Mouse (Mus musculus): ENCODE data around the gene Babam1. TPM values are rescaled to one million over a fixed set of nuclear protein-coding genes. Genes with fewer than 3 reads are reported as not detected.
A peak's percentile ranks its signal among the peaks of the same experiment; 100 is the strongest.

Gene Babam1
- 10 to 100 TPM; 60.1 to 68.3 TPM for total RNA-seq (2021)
- long read RNA-seq, experiment 1, transcript Babam1-201 (9 exons, 1,433 nt) = major isoform, 38 of 53 reads
- long read RNA-seq, experiment 1, partial matches to known transcripts = 7 of 53 reads
- long read RNA-seq, experiment 1, other reads (novel, unspliced or antisense) = 8 of 53 reads
- long read RNA-seq, experiment 2, transcript Babam1-201 (9 exons, 1,433 nt) = major isoform, 59 of 82 reads
- long read RNA-seq, experiment 2, partial matches to known transcripts = 16 of 82 reads
- long read RNA-seq, experiment 2, other reads (novel, unspliced or antisense) = 7 of 82 reads

DNA sequence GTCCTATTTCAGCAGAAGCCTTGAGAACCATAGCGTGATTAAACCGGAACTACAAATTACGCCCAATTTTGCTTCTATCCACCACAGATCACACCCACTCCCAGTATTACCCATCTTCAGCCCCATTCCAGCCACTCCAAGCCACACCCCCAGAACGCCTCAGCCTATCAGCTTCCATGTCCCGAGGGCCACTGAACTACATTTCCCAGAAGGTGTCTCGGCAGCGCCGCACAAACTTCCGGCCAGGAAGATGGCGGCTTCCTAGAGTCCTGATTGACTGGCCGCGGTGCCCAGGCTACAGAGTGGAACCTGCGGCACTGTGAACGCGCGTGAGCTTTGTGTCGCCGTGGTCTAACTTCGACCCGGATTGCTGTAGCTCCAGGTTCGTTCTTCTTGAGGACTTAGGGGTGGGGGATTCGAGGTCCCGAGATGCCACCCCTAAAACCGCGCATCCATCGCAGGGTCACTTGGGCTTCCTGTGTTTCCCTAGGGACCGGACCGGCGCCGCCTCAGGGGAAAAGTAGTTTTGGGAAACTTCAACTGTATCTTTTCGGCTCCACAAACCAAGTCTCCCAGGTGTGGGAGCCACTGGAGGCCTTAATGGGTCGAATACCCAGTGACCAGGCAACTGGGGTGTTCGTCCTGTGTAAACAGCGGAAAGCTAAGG is at the start of gene Babam1:
Gene Babam1 (plus strand): TSS at position 223 of the 667 bp plus-strand sequence.
- intact Hi-C loops (cut with DNase I) = no loop called here
- DNase-seq = peak; percentile 82 to 91

DNA sequence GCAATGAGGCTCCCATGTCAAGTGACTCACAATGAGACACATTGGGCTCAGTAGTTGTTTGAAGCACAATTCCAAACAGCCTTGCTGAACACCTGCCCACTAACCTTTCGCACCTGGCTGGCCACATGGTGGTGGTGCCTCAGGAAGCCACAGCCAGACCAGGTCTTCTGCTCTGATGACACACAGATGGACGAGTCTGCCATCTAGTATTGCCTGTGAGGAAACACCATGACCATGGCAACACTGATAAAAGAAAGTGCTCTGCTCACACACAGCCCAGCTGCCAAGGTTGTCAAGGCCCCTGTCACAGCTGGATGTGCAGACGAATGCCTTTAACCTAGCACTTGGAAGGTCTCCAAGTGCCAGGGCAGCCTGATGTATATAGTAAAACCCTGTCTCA is 45.5 kb upstream of the Babam1 start:
- intact Hi-C loops (cut with DNase I) = no loop called here
- no peak for DNase-seq

DNA sequence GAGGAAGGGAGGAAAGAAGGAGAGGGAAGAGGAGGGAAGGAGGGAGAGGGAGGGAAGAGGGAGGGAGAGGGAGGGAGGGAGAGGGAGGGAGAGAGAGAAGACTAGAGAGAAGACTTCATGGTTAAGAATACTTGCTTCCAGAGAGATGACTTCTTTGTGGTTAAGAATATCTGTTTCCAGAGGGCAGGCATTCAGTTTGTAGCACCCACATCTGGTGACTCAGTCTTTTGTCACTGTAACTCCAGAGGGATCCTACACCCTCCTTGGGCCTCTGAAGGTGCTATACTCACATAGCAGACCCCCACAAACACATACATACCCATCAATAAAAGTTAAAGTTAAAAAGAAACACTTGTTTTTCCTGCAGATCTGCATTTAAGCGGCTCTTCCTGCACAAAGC is 45.1 kb upstream of the Babam1 start:
- DNase-seq = no peak
- intact Hi-C loops (cut with DNase I) = no loop called here

DNA sequence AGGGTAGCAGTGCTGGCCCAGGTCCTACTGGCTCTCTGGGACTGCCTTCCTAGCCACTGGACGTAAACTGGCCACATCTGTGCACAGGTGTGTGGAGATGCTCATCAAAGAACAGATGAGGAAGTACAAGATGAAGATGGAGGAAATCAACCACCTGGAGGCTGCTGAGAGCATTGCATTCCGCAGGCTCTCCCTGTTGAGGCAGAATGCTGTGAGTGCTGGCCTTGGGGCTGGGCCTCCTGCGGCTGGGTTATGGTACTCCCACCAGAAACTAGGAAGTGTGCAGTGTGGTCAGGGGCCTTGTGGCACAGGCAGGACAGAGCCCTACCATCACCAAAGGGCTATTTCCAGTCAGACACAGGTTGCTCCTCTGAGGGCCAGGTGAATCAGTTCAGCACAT is 38.6 kb upstream of the Babam1 start:
- intact Hi-C loops (cut with DNase I) = no loop called here
- no peak for DNase-seq

DNA sequence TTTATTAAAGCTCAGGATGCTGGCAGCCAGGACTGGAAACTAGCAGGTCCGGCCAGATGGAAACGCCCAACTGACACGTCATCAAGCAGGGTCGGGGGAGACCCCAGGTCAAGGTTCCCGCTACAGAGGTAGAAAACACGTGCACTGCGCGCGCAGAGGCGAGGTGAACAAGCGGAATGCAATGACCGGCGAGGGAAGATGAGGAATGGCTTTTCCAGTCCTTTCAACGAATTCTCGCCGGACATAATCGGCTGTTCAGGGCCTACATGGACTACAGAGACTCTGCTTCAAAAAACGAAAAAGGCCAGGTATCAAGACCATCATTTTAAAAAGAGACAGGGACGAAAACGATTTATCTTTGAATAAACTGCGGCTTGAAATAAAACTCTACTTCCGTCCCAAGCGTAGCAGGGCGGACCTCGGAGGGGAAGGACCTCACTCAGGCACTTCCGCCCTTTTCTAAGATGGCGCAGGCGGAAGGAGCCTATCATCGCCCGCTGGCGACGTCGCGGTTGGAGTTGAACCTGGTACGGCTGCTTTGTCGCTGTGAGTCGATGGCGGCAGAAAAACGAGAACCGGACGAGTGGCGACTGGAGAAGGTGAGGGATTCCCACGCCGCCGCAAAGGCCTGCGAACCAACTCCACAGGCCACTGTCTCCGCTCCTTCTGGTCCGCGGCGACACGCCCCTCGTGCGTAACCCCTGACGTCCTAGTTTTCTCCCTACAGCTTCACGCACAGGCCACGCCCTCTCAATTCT is 29.7 kb upstream of the Babam1 start, which contains the start of gene Use1:
Gene Use1 (plus strand): TSS at position 78 of the 758 bp plus-strand sequence.
- intact Hi-C loops (cut with DNase I) = no loop called here
- DNase-seq = peak; percentile 86 to 93

DNA sequence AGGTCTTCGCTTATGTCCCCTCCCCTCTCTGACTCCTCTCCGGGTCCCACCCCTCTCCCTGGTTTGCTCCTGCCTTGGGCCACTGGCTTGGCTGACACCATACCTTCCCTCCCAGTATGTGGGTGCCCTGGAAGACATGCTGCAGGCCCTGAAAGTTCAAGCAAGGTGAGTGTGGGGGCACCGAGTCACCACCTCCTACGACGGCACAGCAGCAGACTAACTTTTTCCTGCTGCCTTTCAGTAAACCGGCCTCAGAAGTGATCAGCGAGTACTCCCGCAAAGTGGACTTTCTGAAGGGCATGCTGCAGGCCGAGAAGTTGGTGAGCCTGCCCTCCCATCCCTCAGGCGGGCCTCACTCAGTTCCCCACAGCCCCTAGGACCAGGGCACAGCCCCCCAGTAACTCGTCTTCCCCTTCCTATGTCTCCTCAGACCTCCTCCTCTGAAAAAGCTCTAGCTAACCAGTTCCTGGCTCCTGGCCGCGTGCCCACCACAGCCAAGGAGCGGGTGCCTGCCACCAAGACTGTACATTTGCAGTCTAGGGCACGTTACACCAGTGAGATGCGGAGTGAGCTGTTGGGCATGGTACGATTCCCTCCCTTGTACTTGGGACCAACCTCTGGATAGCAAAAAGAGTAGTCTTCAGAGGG is 29.0 kb upstream of the Babam1 start:
- intact Hi-C loops (cut with DNase I) = no loop called here
- no peak for DNase-seq

DNA sequence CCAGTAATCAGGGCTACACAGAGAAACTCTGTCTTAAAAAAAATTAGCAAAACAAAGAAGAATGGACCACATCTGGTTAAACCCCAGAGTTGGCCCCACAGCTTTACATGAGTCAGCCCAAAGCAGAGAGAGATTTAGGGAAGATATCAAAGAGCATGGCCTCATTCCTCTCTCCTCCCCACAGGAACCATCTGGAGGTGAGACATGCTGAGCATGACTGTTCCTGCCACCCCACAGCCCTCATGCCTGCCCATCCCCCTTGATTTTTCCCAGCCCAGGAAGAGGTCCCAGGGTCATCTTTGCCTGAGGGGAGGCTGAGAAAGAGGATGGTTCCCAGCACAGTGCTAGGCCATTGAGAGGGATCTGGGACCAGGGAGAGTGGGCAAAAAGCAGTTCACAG is 28.3 kb upstream of the Babam1 start:
- intact Hi-C loops (cut with DNase I) = no loop called here
- no peak for DNase-seq

DNA sequence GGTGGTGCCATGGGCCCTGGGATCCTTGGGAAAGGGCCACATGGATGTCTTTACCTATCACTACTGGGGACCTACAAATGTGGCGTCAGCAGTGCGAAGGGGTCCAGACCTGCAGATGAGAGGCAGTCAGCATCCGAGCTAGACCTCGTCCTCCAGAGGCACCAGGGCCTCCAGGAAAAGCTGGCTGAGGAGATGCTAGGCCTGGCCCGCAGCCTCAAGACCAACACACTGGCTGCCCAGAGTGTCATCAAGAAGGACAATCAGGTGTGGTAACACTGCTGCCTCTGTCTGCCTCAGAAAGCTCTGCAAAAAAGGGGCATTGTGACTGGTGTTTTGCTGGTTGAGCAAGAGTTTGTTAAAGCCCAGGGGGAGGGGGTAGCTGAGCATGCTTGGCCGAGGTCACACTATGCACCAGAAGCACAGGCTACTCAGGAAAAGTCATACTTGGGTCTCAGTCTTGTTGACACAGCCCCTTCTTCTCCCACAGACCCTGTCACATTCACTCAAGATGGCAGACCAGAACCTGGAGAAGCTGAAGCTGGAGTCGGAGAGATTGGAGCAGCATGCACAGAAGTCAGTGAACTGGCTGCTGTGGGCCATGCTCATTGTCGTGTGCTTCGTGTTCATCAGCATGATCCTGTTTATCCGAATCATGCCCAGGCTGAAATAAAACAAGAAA is 27.5 kb upstream of the Babam1 start:
- DNase-seq = no peak
- intact Hi-C loops (cut with DNase I) = no loop called here

DNA sequence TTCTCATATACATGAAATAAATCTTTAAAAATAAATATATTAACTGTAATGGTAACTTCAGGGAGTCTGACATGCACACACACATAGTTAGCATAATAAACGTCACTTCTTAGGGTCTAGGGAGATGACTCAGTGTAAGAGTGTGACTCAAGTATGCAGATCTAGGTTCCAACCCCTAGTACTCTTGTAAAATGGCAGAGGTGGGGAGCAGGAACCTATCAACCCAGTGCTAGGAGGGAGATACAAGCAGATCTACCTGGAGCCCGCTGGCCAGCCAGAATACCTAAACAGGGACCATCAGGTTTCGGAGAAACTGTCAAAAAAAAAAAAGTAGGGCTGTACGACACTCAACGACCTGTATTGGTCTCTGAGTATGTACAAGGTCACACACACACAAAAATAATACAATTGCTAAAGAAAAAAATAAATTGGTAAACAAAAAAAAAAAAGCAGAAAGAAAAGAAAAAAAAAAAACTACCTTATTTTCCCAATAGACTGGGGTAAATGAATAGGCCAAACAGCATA is 25.9 kb upstream of the Babam1 start:
- intact Hi-C loops (cut with DNase I) = loop anchor here (5.0 kb wide), 1 partner anchor 37 kb away; the partner anchor contains the start of gene Ankle1
- DNase-seq = no peak

DNA sequence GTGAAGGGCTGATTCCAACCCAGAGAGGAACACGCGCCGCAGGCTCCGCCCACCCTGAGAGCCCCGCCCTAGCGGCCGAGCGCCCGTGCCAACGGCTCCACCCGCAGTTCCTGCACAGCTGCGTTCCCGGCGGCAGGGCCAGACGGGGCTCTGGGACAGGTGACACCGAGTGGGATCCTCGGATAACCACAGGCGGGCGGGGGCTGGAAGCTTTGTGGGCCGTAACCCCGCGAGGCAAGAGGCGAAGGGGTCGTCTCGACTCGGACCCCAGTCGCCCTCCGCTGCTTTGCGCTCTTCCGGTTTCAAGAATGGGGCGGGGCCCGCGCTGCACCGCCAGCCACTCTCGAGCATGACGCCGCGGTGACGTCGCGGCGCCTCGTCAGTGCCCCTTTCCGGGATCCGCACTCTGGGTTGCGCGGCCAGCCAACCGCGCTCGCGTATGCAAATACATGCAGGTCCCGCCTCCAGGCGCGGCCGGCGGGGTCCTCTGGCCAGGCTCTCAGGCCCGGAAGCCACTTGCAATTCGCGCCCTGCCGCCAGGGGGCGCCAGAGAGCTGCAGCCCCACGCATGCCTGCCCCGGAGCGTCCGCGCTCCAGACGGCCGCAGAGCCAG is 25.3 kb upstream of the Babam1 start, which contains the start of gene Ocel1:
Gene Ocel1 (plus strand): TSS at position 63 of the 613 bp plus-strand sequence.
- intact Hi-C loops (cut with DNase I) = loop anchor here (5.0 kb wide), 1 partner anchor 36 kb away; the partner anchor contains the start of gene Ankle1
- peak; percentile 95 to 97 for DNase-seq

DNA sequence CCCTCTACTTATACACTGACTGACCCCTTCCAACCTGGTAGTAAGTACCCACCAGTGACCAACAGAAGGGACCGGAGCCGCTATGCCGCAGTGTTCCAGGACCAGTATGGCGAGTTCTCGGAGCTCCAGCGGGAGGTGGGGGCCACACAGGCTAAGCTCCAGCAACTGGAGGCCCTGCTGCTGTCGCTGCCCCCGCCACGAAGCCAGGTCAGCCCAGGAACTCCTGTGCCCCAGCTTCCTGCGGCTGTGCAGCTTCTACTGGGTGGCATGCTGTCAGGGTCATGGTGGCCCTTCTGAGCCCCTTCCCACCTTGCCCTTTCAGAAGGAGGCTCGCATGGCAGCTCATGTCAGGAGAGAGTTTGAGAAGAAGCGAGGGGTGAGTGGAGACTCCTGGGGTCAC is 24.2 kb upstream of the Babam1 start:
- intact Hi-C loops (cut with DNase I) = loop anchor here (5.0 kb wide), 1 partner anchor 35 kb away; the partner anchor contains the start of gene Ankle1
- no peak for DNase-seq

DNA sequence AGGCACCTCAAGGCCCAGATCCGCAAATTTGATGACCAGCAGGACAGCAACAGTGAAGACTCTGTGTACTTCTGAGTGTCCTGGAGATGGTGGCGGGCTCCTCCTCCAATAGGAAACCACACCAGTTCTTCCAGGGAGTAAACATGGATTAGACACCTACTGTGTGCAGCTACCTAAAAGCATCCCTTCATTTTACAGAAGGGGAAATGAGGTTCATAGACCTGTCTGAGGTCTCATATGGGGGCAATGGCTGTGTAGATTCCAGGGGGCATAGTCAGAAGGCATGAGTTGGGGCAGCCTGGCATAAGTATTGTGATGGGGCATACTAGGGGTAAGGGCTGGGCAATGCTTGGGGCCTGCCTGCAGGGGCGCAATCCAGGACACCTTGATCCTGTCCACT is 23.7 kb upstream of the Babam1 start:
- no peak for DNase-seq
- intact Hi-C loops (cut with DNase I) = loop anchor here (5.0 kb wide), 1 partner anchor 34 kb away; the partner anchor contains the start of gene Ankle1

DNA sequence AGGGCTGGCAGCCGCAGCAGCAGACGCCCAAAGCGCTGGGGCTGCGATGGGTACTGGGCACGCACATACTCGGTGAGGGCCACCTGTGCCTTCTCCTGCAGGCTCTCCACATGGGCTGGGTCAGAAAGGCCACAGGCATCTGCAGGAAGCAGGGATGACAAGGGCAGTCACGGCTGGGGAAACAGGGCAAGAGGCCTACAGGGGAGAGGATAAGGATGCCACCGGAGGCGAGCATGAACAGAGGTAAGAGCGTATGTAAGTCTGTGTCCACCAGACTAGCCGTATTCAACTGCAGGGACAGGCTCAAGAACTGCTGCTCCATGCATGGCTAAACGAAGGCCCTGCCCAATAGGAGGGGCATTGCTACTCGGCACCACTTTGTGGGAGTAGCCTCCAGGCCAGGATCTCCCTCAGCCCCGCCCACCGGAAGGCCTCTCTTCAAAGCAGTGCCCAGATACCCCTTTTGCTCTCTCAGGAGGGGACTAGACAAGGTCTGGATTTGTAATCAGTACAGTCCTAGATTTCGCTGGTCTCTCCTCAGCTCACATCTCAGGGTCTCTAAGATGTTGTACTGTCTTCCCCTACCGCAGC is 21.9 kb upstream of the Babam1 start:
- intact Hi-C loops (cut with DNase I) = loop anchor here (5.0 kb wide), 1 partner anchor 33 kb away; the partner anchor contains the start of gene Ankle1
- DNase-seq = no peak

DNA sequence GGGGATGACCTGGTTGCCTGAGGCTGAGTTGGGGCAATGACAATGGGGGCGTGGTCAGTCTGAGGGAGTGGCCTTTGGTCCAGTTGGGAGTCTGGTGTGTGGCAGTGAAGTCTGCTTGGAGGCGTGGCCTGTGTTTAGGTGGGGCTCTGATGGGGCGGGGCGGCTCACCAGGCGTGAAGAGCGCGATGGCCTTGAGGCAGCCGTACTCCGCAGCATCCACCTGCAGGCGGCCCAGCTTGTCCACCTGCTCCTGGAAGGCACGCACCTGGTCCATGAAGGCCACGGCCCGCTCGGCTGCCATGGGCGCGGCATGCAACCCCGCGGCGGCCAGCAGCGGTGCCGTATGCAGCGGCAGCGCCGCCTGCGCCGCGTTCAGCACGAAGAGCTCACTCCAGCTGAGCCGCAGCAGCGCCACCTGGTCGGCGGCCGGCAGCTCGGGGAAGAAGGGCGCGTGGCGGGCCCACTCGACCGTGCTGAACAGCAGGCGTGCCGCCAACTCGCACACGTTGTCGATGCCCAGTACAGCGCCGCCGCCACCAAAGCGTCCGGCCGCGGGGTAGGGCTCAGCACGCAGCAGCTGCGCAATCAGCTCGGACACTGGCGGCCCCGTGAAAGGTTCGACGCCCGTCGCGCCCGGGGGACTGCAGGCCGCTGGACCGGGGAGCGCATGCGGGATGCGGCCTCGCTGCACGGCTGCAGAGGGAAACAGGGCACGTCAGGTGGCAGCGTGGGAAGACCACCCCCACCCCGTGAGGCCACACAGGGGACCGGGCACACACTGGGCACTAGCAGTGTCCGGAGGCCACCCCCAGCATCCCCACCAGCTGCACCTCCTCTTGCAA is 20.9 kb upstream of the Babam1 start:
- intact Hi-C loops (cut with DNase I) = no loop called here
- no peak for DNase-seq

DNA sequence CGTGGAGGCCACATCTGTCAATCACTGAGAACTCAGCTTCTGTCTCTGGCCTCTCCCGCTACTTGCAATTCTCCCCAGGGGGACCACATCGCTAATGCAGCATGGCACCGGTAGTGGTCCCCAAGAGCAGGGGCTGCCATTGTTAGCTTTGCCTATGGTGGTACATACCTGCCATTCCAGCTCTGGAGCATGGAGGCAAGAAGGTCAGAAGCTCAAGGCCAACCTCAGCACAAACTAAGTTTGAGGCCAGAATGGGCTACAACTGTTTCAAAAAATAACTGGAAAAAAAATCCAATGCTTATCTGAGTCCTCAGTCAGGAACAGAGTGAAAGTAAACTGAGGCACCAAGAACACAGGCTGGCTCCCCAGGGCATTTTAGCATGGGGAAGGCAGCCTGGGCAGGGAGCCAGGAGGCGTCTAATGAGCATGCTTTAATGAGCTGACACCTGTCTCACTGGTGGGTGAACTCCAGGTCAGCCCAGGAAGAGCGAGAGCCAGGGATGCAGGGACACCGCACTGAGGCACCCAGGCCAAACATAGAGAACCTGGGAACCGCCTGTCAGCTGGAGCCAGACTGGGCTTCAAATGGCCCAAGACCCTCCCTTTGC is 20.1 kb upstream of the Babam1 start:
- intact Hi-C loops (cut with DNase I) = no loop called here
- no peak for DNase-seq

DNA sequence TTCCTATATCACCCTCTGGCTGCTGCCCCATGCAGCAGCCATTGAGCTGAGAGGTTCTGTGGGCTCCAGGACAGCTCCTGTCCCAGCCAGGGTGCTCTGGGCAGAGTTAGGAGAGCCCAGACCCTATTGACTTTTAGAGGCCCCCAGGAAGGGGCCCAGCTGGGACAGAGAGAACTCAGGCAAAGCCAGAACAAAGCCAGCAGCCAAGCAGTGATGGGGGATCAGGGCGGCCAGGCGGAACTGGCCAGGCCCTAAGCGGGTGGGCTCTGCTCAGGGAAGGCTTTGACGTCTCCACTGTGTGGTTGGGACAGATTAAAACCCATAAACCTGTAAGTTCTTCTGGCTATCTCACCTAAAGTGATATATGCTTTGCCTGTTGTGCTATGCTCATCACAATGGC is 17.7 kb upstream of the Babam1 start:
- intact Hi-C loops (cut with DNase I) = no loop called here

DNA sequence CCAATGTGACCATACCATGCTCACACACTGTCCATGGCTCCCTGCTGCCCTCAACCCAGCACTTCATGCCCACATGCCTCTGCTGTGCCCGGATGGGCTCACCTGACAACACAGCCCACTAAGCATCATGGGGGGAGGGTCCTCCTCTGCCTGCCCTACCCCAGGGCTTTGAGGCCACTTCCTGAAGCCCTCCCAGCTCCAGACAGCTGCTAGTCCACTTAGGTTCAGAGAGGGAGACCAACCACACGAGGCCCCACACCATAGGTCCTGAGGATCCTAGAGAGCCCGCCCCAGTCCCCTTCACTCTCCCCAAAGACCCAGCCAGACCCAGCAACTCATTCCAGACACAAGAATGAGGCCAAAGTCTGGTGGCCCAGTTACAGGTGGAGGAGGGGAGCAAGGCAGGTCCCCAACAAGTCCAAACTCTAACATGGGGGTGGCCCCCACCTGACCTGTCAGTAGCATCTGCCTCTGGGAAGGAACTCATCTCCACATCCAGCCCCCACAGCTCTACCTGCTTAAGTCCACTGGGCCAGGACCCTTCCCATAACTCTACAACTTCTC is 17.1 kb upstream of the Babam1 start:
- intact Hi-C loops (cut with DNase I) = no loop called here
- DNase-seq = no peak

More for the DNA sequence above, 17.7 kb upstream of the Babam1 start:
- DNase-seq = no peak
